Mouse (Mus musculus): ENCODE results near the gene P2rx7.
A peak's percentile ranks its signal among the peaks of the same experiment; 100 is the strongest.

Gene P2rx7

GRCm38 (mm10) chr5:122727096-122727495 lies 83.4 kb downstream of the P2rx7 start:
- no peak for DNase-seq (ENCODE audit: low spot score in 2 of 2)

DNA sequence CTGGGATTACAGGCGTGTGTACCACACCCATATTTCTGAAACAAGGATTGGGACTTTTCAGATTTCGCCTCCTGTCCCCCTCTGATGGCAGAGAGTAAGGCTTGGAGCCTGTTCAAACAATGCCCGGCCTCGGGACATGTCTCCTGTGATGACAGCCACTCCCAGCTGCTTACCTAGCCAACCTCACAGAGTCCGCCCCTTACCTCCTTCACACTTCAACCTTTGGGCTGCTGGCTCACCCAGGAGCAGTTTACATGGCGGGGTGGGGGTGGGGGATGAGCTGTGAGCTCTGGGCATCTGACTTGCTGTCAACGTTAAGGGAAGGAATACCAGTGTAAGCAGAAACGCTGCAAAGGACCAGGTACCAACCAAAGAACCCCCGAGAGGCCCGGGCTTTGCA lies 87.1 kb downstream of the P2rx7 start:
- no peak for DNase-seq (ENCODE audit: low spot score in 2 of 2)

GRCm38 (mm10) chr5:122731321-122731720 lies 87.6 kb downstream of the P2rx7 start:
- DNase-seq (ENCODE audit: low spot score in 2 of 2), result peak; percentile 59 to 71

DNA sequence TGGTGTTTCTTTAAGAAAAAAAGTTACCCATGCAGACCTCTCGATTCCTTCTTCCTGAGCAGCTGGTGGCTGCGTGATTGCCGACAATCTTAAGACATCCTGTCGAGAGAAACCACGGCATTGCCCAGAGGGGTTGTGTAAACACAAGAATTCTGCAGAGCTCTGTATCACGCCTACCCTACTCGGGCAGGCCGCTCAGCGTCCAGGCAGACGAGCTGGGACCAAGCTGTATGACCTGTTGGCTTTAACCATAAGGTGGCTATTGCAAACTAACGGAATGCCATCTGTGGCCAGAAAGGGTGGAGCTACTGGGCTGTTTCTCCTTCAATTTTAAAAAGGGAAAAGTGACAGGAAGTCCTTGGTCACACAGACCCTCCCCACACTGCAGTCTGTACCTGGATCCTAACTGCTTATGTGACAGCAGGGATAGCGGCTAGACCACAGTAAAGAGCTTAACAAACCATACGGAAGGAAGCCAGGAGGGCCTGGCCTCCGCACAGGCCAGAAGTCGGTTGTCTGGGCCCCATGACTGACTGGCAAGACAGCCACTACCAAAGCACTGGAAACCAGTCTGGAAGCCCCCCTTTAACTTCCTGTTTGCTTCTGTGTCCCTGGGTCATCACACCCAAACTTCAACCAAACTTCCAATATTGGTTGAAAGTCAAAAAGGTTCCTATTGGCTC lies 88.4 kb downstream of the P2rx7 start:
- peak; percentile 26 to 33 for DNase-seq (ENCODE audit: low spot score in 2 of 2)

- DNase-seq (ENCODE audit: low spot score in 2 of 2), result no peak
These were observed 90.2 kb downstream of the P2rx7 start for GRCm38 (mm10) chr5:122733881-122734280.

DNA sequence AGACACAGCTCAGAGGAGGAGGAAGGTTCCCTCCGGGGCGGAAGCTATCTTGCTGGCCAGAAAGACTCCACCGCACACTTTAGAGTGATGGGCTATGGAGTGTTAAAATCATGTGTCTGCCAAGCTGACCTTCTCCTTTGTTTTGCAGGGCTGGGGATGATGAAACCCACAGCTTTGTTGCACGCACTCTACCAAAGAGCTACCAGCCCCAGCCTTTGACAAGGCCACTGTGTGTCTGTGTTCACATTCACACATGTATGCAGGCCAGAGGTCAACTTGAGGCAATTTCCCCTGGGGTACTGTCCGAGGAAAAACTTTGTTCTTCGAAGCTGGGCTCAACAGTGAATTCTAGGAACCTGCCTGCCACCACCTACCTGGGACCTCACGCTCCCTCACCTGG lies 92.1 kb downstream of the P2rx7 start:
- DNase-seq (ENCODE audit: low spot score in 2 of 2), result no peak

DNA sequence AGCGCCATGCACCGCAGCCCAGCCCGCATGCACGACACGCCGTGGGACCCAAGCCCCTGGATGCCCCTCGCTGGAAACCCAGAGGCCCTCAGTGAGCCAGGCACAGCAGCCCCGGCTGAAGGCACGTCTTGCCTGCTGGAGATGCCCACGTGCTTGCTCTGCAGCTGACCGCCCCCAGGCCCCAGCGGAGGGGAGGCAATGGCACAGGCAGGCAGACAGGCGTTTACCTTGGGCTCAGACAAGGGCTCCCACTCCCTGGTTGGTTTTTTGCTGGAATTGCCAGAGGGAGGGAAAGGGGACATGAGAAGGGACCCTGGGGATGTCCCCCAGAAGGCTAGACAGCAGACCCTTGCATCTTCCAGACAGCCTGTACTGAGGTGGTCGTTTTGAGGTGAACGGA lies 93.0 kb downstream of the P2rx7 start:
- no peak for DNase-seq (ENCODE audit: low spot score in 2 of 2)
